Mouse (Mus musculus) hindbrain, embryonic 15.5 days (tissue): ENCODE measurements around the gene Castor2. TPM values are rescaled to one million over a fixed set of nuclear protein-coding genes. Genes with fewer than 3 reads are reported as not detected.

Experiments
- ATAC-seq: fragments of 200-750 bp; cut with Nextera tagmentation; 2 replicates; pipeline ENCODE4 v1.8.0; 2017; ENCODE audit warnings: low read depth, moderate number of reproducible peaks, moderate TSS enrichment; ENCODE audit not compliant: low FRiP score
- H3K27ac ChIP-seq: fragments of 300-500 bp; sonication (generic); replicated peaks from 2 replicates; pipeline ENCODE4 v1.5.1; 2015; ENCODE audit warnings: mild to moderate bottlenecking, inconsistent platforms
- H3K27me3 ChIP-seq: fragments of 300-500 bp; sonication (generic); 2 replicates; pipeline ENCODE4 v1.6.1; 2015; ENCODE audit warnings: control low read depth, inconsistent platforms
- H3K36me3 ChIP-seq: fragments of 300-500 bp; sonication (generic); 2 replicates; pipeline ENCODE4 v1.6.1; 2015; ENCODE audit warnings: control low read depth, inconsistent platforms
- H3K4me1 ChIP-seq: fragments of 300-500 bp; sonication (generic); replicated peaks from 2 replicates; pipeline ENCODE4 v1.6.1; 2015; ENCODE audit warnings: control low read depth, inconsistent platforms
- H3K4me2 ChIP-seq: fragments of 300-500 bp; sonication (generic); 2 replicates; pipeline ENCODE4 v1.6.1; 2015; ENCODE audit warnings: moderate library complexity, mild to moderate bottlenecking, inconsistent platforms
- H3K4me3 ChIP-seq: fragments of 300-500 bp; sonication (generic); 2 replicates; pipeline ENCODE4 v1.5.1; 2015; ENCODE audit warnings: mild to moderate bottlenecking, inconsistent platforms
- H3K9ac ChIP-seq: fragments of 300-500 bp; sonication (generic); 2 replicates; pipeline ENCODE4 v1.6.1; 2015; ENCODE audit warnings: inconsistent platforms
- H3K9me3 ChIP-seq: fragments of 300-500 bp; sonication (generic); 2 replicates; pipeline ENCODE4 v1.6.1; 2016; ENCODE audit warnings: control low read depth, inconsistent platforms
- WGBS: fragments of 180-500 bp; shearing (Covaris S2); methylation state at CpG from one replicate; pipeline ENCODE4 v1.1.7; 2015; 5-methylcytosine and 5-hydroxymethylcytosine counted together
- polyA plus RNA-seq: library from polyadenylated mRNA; unstranded; fragments of >200 nt; fragmentation: Nextera tagmentation; extraction: Ambion mirVana; gene quantifications from 2 replicates; pipeline ENCODE4 v1.2.1, GENCODE M21; 2015

The Castor2 gene
- polyA plus RNA-seq, 1 experiment from 2014 or later: 27.5 TPM

DNA sequence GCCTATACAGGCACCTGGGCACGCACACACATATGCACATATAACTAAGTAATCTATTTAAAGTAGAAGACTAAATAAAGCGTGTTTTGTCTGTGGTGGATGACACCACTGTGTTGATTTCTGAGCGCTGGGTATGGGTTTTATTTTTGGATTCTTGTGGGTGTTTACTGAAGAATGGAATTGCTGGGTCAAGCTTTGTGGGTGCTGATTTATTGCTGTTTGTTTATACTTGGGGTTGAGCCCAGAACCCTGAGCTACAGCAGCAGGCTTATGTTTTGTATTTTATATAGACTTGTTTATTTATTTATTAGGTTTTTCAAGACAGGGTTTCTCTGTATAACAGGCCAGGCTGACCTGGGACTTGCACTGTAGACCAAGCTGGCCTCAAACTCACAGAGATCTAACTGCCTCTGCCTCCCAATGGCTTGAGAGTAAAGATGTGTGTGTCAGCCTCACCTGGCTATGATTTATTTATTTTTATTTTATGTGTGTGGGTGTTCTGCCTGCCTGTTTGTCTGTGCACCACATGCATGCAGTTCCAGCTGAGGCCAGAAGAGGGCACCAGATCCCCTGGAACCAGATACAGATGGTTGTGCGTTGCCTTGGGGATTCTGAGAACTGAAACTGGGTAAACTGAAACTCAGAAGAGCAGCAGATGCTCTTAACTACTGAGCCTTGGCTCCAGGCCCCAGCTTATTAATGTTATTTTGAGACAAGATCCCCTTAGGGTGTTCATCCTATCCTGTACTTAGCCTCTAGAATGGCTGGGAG lies 87.6 kb downstream of the Castor2 start:
- no peak overlapping the region for H3K9ac ChIP-seq
- no peaks in the 10 kb centered on the region for H3K27me3 ChIP-seq
- ATAC-seq: no peak
- no peak overlapping the region for H3K4me2 ChIP-seq
- no peaks in the 10 kb centered on the region for H3K9me3 ChIP-seq
- no peaks in the 10 kb centered on the region; the same call in 1 of the 2 replicates for H3K36me3 ChIP-seq
- H3K27ac ChIP-seq: no peak overlapping the region
- WGBS: 76% methylated on average over 4 of the region's 4 CpGs
- peaks cover 13% of the 10 kb centered on the region for H3K4me1 ChIP-seq
- no peak overlapping the region for H3K4me3 ChIP-seq

DNA sequence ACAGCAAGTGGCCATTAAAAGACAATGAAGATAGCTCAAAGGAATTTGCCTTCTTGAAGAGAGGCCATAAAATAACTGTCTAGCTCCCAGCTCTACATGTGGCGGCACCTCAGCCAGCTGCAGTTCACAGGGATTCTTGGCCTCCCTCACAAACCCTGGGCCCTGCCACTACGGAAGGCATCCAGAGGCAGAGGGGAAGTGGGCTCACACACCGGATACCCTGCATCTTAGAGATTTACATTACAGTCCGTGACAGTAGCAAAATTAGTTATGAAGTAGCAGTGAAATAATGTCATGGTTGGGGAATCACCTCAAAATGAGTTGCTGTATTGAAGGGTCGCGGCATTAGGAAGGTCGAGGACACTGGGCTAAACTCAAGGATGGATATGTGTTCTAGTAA lies 89.1 kb downstream of the Castor2 start:
- Histone ChIP-seq H3K9me3 (no peaks in the 10 kb centered on the region), H3K4me1 (peaks cover 2% of the 10 kb centered on the region), H3K27me3 (no peaks in the 10 kb centered on the region), H3K27ac (no peak overlapping the region), H3K36me3 (no peaks in the 10 kb centered on the region; the same call in none of the 2 replicates), H3K4me3 (no peak overlapping the region), H3K9ac (no peak overlapping the region), H3K4me2 (no peak overlapping the region)
- no peak for ATAC-seq
- 78% methylated on average over 7 of the region's 7 CpGs for WGBS

DNA sequence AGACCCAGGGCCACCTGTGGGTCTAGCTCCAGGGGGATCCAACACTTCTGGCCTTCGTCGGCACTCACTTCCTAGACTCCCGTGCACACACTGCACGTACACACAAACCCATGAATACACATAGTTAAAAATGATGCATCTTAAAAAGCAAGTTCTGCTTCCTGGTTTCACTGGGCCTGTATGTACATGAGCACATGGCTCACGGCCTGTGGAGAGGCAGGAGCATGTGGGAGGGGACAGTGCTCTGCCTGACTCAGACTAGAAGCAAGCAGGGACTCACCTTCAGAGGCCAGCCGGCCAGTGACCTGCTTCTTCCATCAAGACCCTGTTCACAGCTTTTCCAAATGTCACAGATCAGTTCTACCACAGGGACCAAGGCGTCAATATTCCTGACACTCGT lies 94.2 kb downstream of the Castor2 start:
- peaks cover 17% of the 10 kb centered on the region for H3K36me3 ChIP-seq
- ATAC-seq: no peak
- no peaks in the 10 kb centered on the region for H3K27me3 ChIP-seq
- no peak overlapping the region for H3K4me3 ChIP-seq
- WGBS: 89% methylated on average over 8 of the region's 8 CpGs
- H3K27ac ChIP-seq: no peak overlapping the region
- no peaks in the 10 kb centered on the region for H3K4me1 ChIP-seq
- no peak overlapping the region for H3K4me2 ChIP-seq
- H3K9ac ChIP-seq: no peak overlapping the region
- no peaks in the 10 kb centered on the region for H3K9me3 ChIP-seq

Other genes with a start within 250 kb of the Castor2 start
- gene Rcc1l, start 77.1 kb downstream of the Castor2 start, polyA plus RNA-seq: 21.1 and 22.1 TPM in 2 replicates
- 15.4 and 15.8 TPM in 2 replicates for gene Gtf2ird2, start 84.3 kb downstream of the Castor2 start, polyA plus RNA-seq
- gene Ncf1, start 129.9 kb downstream of the Castor2 start, polyA plus RNA-seq: 2.8 and 3.0 TPM in 2 replicates
- gene Gtf2i, start 215.0 kb downstream of the Castor2 start, polyA plus RNA-seq: 145 and 150 TPM in 2 replicates